Mouse (Mus musculus) urinary bladder, postnatal 36 days (tissue): Measurements from ENCODE around the gene Zfp597.
A peak's percentile ranks its signal among the peaks of the same experiment; 100 is the strongest.

Experiments
- DNase-seq, 2 experiments: peaks; one replicate each; pipeline ENCODE4 v3.0.0; 2022; ENCODE audit warnings: low spot score in 2 of 2, mixed read lengths in 1 of 2

Zfp597 gene

GRCm38 (mm10) chr16:3884201-3885064 is at the start of gene Zfp597, which contains the start of gene Gm20695:
Gene Zfp597, minus strand, starts transcription at chr16:3884561.
Gene Gm20695, plus strand, starts transcription at chr16:3884648.
- peak; percentile 91 to 94 for DNase-seq

DNA sequence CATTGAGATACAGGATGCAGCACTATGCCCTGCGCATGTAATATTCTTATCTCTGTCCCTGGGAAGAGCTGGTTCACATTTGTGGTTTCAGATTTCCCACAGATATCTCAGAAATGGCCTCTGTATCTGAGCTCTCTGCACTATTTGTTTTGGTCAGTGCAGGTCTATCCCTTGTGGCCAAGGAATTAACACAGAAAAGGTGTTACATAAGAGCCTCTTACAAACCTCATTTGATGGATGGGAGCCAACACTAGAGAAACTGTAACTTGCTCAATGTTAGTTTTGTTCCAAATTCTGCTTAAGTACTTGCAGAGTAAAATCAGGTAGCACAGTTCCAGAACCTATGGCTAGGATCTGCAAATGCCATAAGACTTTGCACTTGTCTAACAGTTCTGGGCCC is 49.7 kb upstream of the Zfp597 start:
- DNase-seq, result no peak

- DNase-seq, result no peak
These were observed 49.2 kb upstream of the Zfp597 start for GRCm38 (mm10) chr16:3933536-3933935.

DNA sequence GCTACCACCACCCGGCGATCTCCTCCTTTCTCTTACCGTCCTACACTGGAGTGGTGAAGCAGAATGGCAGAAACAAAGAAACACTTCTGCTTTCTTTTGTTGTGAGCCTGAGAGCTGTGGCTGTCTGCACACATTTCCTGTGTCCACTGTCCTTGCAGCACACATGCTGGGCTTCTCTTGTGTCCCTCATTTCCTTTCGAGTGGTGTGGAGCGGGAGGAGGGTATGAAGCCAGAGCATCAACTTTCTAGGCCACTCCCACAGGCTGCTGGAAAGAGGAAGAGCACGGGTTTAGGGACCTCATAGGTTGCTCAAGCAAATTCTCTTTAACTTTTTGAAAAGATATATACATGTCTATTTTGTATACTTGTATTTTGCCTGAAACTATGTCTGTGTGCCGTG is 44.8 kb upstream of the Zfp597 start:
- DNase-seq, result no peak

- no peak for DNase-seq
These were observed 44.2 kb upstream of the Zfp597 start for GRCm38 (mm10) chr16:3928582-3928981.

GRCm38 (mm10) chr16:3923966-3924365 is 39.6 kb upstream of the Zfp597 start:
- DNase-seq, result no peak

GRCm38 (mm10) chr16:3923515-3923914 is 39.2 kb upstream of the Zfp597 start:
- no peak for DNase-seq

DNA sequence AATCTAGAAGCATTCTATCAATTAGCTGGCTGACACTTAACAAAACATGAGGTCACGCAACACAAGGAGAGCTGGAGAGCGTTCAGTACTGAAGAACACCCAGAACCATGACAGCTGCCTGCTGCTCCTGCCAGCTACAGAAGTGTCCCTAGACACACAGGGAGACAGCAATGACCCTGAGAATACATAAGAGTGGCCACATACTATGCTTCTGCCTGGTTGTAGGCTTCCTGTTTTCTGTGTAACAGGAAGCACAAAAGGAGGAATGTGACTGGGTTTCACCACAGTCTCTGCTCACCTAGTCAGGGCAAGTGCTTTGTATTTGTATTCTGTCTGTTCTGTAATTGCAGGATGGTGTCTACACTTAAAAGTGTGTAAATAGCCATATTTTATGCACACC is 36.4 kb upstream of the Zfp597 start:
- DNase-seq, result no peak

DNA sequence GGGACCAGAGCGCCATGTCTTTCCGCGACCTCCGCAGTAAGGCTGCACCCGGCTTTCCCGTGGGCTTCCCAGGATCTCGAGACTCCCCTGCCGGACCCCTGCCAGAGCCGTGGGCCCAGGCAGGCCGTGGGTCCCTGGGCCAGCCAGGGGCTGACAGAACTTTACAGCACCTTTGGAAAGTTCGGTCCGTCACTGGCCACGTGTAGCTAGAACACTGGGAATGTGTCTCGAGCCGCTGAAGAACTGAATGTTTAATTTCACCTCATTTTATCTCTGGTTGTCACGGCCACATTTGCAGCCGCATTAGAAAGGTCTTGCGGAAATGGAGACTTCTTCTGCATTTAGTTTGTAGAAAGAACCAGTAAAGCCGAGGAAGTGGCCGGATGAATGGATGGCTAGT is 24.8 kb upstream of the Zfp597 start:
- DNase-seq, result no peak

DNA sequence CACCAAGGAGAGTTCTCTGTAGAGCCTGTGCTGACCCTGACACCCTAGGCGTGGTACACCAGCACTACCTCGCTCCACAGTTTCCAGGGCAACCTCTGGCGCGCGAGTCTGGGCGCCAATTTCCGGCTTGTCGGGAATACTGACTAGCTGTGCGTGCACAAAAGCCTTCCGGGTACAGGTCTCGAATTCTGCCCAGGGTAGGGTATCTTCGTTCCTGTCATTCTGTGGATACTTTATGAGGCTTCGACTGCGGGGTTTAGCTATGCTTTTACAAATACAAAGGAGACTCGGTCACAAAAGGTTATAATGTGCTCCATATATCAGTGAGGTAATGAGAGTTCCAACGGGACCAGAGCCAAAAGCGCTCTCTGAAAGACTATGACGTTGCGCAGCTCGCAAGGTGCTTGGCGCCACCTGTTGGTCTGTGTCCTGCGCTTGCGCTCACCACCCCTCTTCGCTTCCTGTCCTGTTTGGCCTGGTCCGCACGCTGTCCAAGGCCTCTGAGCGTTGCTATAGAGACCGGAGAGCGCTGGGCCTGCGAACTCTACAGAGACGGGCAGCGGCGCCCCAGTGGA is 24.3 kb upstream of the Zfp597 start, which contains the start of the genes 1700037C18Rik and Cluap1:
TSS of gene 1700037C18Rik (minus strand) at position 153 of the 575 bp plus-strand sequence.
TSS of gene Cluap1 (plus strand) at position 265 of the 575 bp plus-strand sequence.
- DNase-seq, result peak; percentile 89 to 92

- DNase-seq, result no peak
These were observed 23.1 kb upstream of the Zfp597 start for GRCm38 (mm10) chr16:3907471-3907870.

DNA sequence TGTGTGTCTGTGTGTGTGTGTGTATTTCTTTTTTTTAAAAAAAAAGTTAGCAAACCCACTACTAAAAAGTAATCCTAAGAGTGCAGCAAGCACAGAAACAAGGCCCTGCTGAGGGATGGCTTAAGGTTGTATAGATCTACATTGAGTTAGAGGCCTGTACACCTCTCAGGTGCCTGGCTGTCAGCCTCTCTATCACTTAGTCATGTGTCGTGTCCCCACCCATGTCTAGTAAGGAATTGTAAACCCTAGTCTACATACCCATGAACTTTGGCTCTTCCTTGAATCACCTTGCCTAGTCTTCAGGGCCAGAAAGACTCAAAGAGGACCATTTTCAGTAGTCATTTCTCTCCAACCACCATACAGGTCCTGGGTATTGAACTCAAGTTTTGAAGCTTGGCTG is 12.2 kb upstream of the Zfp597 start:
- DNase-seq, result no peak

GRCm38 (mm10) chr16:3896046-3896445 is 11.7 kb upstream of the Zfp597 start:
- DNase-seq, result no peak

DNA sequence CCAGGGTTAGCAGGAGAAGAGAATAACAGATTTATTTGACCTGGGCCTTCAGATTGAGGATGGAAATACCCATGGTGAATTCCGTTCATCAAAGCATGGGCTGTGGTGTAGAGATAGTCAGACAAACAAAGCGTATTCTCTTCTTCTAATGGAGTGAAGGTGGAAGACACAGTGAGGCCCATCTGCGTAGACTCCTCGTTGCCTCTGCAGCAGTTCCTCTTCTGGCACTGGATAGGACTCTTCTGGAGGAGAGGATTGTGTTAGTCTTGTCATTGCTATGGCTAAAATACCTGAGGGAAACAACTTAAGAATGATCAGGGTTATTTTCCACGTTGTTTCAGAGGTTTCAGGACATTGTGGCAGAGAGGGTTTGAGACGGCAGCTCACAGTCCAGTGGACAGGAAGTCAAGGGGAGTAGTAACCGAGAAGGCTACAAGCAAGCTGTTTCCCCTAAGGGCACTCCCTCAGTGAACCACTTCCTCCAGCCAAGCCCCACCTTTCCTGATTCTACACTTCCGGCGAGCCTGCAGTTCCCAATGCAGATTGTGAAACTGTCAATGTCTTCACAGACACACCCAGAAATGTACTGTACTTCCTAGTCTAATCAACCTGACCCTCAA is 10.9 kb upstream of the Zfp597 start:
- DNase-seq, result peak; percentile 14 to 52

DNA sequence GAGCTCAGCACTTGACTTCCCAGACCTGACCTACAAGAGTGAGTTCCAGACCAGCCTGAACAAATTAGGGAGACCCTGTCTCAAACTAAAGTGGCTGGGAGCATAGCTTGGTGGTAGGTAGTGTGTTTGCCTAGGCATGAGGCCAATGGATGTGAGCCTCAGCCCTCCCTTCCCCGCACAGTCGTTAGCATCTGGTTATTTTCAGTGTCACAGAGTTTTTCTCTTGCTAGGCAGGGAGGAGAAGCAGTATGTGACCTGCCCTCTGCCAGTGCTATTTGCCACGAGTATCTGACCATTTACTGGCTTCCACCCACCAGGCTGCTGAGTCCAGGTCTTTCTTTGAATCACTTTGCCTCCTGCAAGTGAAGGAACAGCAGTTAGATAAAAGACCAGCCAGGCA is 9.4 kb upstream of the Zfp597 start:
- no peak for DNase-seq

- no peak for DNase-seq
These were observed 7.4 kb upstream of the Zfp597 start for GRCm38 (mm10) chr16:3891621-3892295.

- DNase-seq, result no peak
These were observed 807 bp upstream of the Zfp597 start for GRCm38 (mm10) chr16:3885065-3885670.

- DNase-seq, result no peak
These were observed 8.0 kb downstream of the Zfp597 start for GRCm38 (mm10) chr16:3876346-3876745.

DNA sequence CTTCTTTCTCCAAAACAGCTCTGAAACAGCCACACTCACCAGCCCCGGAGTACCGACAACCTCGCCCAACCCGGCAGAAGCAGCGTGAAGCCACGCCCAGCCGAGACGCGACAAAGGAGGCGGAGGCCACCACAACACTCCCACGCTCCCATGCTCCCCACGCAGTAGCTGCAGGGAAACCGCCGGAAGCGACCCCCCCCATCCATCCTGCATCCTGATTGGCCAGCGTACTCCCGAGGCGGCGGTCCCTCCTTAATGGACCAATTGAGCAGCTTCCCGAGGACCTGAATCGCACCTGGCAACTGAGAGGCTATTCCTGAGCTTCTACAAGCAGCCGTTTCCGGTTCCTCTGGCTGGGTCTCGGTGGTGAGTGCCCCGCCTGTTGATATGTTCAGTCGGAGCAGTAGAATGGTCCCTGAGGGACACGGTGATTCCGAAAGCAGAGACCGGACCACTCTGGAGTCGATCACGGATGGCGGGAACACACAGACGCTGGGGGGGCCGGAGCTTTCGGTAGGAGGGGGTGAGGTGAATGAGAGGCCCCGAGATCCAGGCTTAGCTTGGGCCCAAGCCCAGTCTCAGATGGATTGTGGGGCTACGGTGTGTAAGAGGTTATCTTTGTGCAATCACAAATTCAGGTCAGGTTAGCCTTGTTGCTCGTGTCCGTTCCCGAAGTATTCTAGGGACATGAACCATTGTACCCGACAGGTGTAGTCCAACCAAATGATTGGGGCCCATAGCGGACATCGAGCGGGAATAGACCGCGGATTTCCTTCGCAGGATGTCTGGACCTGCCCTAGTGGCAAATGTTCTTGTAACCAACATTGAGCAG is 11.9 kb downstream of the Zfp597 start, which contains the start of gene Naa60:
TSS of gene Naa60 (plus strand) at position 160 of the 832 bp plus-strand sequence.
- peak; percentile 90 to 92 for DNase-seq

- DNase-seq, result no peak
These were observed 12.5 kb downstream of the Zfp597 start for GRCm38 (mm10) chr16:3871815-3872214.

GRCm38 (mm10) chr16:3859254-3859653 is 25.1 kb downstream of the Zfp597 start:
- DNase-seq, result no peak
